Mouse (Mus musculus) kidney, embryonic 15.5 days (tissue): ENCODE data around the gene Plpp7. TPM values are rescaled to one million over a fixed set of nuclear protein-coding genes. Genes with fewer than 3 reads are reported as not detected.

ENCODE experiments used
- ATAC-seq: fragments of 200-750 bp; cut with Nextera tagmentation; replicated peaks from 2 replicates; pipeline ENCODE4 v1.8.0; 2017; ENCODE audit warnings: moderate TSS enrichment; ENCODE audit not compliant: low FRiP score
- H3K27ac ChIP-seq: fragments of 300-500 bp; sonication (generic); 2 replicates; pipeline ENCODE4 v1.5.1; 2015; ENCODE audit warnings: mild to moderate bottlenecking, inconsistent platforms
- H3K27me3 ChIP-seq: fragments of 300-500 bp; sonication (generic); 2 replicates; pipeline ENCODE4 v1.6.1; 2015; ENCODE audit warnings: inconsistent platforms
- H3K36me3 ChIP-seq: fragments of 300-500 bp; sonication (generic); 2 replicates; pipeline ENCODE4 v1.6.1; 2015; ENCODE audit warnings: inconsistent platforms
- H3K4me1 ChIP-seq: fragments of 300-500 bp; sonication (generic); 2 replicates; pipeline ENCODE4 v1.6.1; 2015; ENCODE audit warnings: inconsistent platforms
- H3K4me2 ChIP-seq: fragments of 300-500 bp; sonication (generic); 2 replicates; pipeline ENCODE4 v1.6.1; 2015; ENCODE audit warnings: moderate library complexity, mild to moderate bottlenecking, inconsistent platforms
- H3K4me3 ChIP-seq: fragments of 300-500 bp; sonication (generic); replicated peaks from 2 replicates; pipeline ENCODE4 v1.5.1; 2015; ENCODE audit warnings: mild to moderate bottlenecking, inconsistent platforms
- H3K9ac ChIP-seq: fragments of 300-500 bp; sonication (generic); 2 replicates; pipeline ENCODE4 v1.6.1; 2015; ENCODE audit warnings: mild to moderate bottlenecking, inconsistent platforms
- H3K9me3 ChIP-seq: fragments of 300-500 bp; sonication (generic); replicated peaks from 2 replicates; pipeline ENCODE4 v1.6.1; 2016; ENCODE audit warnings: inconsistent platforms
- WGBS: fragments of 180-500 bp; shearing (Covaris S2); methylation state at CpG from one replicate; pipeline ENCODE4 v1.1.7; 2015; ENCODE audit warnings: mixed read lengths; 5-methylcytosine and 5-hydroxymethylcytosine counted together
- microRNA-seq: library from miRNA; unstranded; fragments of <30 nt; microRNA quantifications from one replicate; pipeline ENCODE4, GENCODE M21; 2016
- polyA plus RNA-seq: library from polyadenylated mRNA; unstranded; fragments of >200 nt; fragmentation: Nextera tagmentation; extraction: Ambion mirVana; gene quantifications from 2 replicates; pipeline ENCODE4 v1.2.1, GENCODE M21; 2015

Gene Plpp7
- polyA plus RNA-seq, 1 experiment from 2014 or later, result 7.1 TPM

DNA sequence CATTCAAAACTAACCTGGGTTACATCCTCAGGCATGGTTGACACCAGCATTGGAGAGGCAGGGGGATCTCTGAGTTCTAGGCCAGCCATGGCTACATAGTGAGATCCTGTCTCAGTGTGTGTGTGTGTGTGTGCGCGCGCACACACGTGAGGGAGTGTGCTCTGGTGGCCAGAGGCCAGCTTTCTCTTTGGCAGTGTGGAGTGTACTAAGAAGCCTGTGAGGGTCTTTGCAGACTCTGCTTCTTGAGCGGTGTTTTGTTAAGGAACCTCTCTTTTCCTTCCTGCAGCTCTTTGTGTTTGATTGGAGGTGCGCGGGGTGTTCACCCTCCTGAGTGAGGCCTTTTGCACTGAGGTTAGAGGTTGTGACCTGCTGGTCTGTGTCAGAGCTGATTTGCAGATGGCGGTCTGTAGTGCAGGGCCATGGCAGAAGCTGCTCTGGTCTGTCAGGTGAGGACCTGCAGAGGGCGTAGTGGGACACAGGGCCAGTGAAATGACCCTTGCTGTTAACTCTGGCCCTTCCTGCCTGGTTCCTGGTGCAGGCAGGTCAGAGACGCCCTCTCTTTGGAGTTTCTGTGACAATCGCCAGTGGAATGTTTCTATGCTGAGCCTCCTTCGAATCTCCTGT, 63.4 kb downstream of the Plpp7 start:
- no peak overlapping the region for H3K4me2 ChIP-seq
- peaks cover 75% of the 10 kb centered on the region for H3K4me1 ChIP-seq
- H3K27me3 ChIP-seq, result no peaks in the 10 kb centered on the region
- H3K9ac ChIP-seq, result no peak overlapping the region
- no peak for ATAC-seq
- WGBS, result 71% methylated on average over 12 of the region's 12 CpGs
- peaks cover 19% of the 10 kb centered on the region; the same call in 1 of the 2 replicates for H3K36me3 ChIP-seq
- no peak overlapping the region for H3K4me3 ChIP-seq
- H3K9me3 ChIP-seq, result no peaks in the 10 kb centered on the region
- H3K27ac ChIP-seq, result no peak overlapping the region

Small RNA genes lying within 50 kb of the gene (microRNA-seq; reads per million reads assigned to microRNA genes)
- gene Mir7674, result not detected

Other genes starting within 250 kb of the Plpp7 start
- gene Fibcd1, start 249.5 kb upstream of the Plpp7 start, polyA plus RNA-seq, result 1.2 and 1.6 TPM in 2 replicates
- 3.5 and 4.5 TPM in 2 replicates for gene Lamc3, start 208.2 kb upstream of the Plpp7 start, polyA plus RNA-seq
- 75.5 and 76.3 TPM in 2 replicates for gene Aif1l, start 145.4 kb upstream of the Plpp7 start, polyA plus RNA-seq
- 91.5 and 94.7 TPM in 2 replicates for gene Nup214, start 121.1 kb upstream of the Plpp7 start, polyA plus RNA-seq
- 1.6 and 2.3 TPM in 2 replicates for gene Fam78a, start 10.7 kb upstream of the Plpp7 start, polyA plus RNA-seq
- gene Prrc2b, start 55.6 kb downstream of the Plpp7 start, polyA plus RNA-seq, result 49.2 and 49.7 TPM in 2 replicates
- 28.7 and 31.6 TPM in 2 replicates for gene Pomt1, start 141.1 kb downstream of the Plpp7 start, polyA plus RNA-seq
- gene Uck1, start 164.6 kb downstream of the Plpp7 start, polyA plus RNA-seq, result 72.2 and 74.5 TPM in 2 replicates
- gene Golga2, start 191.9 kb downstream of the Plpp7 start, polyA plus RNA-seq, result 23.0 and 27.3 TPM in 2 replicates
- 419 and 447 TPM in 2 replicates for gene Swi5, start 192.5 kb downstream of the Plpp7 start, polyA plus RNA-seq